Mouse (Mus musculus) gastrocnemius, adult 8-10 months (tissue): ENCODE results near the gene Osbp2. TPM values are rescaled to one million over a fixed set of nuclear protein-coding genes. Genes with fewer than 3 reads are reported as not detected.

Experiments used
- DNase-seq, 2 experiments: peaks; one replicate each; pipeline ENCODE4 v3.0.0; 2022; ENCODE audit warnings: low spot score in 2 of 2
- total RNA-seq, 4 experiments: library from RNA; stranded (reverse); gene quantifications; 2 replicates each; pipeline ENCODE4 v1.2.4; 2022

The Osbp2 gene
- total RNA-seq, 4 experiments from 2014 or later: 0.75 to 1.6 (median 1.0) TPM

DNA sequence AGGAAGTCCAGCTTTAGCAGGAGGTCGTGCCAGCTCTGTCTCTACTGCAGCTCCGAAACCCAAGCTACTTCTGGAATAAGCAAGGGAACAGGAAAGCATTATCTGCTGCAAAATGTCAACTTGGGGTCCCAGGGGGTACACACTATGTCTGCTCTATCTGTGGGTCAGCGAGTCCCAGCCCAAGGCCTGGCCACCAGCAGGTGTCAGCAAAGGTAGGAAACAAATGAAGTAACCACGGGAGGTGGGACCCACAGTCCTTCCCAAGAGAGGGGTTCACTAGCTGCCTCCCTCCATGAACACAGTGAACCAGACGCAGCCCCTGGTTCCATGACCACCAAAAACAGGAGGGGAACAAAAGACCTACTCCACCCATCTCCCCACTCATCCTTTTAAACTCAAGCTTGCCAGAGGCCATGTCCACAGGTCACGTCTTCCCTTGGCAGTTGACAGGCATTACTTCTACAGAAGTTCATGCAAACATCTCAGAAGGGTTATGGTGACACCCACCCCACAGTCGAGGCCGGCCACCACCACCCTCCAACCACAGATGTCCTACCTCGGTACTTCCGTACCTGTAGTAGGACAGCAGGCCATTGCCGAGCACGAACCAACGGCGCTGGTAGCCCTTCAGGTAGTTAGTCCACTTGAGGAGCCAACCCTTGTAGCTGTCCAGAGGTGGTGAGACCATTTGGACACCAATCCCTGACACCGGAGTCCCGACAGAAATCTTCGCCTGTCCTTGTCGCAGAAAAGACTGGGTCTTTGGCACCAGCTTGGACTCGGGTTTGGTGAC lies 846 bp downstream of the Osbp2 start:
- no peak for DNase-seq

- no peak for DNase-seq
These were observed 3.3 kb downstream of the Osbp2 start for GRCm38 (mm10) chr11:3860361-3860760.

DNA sequence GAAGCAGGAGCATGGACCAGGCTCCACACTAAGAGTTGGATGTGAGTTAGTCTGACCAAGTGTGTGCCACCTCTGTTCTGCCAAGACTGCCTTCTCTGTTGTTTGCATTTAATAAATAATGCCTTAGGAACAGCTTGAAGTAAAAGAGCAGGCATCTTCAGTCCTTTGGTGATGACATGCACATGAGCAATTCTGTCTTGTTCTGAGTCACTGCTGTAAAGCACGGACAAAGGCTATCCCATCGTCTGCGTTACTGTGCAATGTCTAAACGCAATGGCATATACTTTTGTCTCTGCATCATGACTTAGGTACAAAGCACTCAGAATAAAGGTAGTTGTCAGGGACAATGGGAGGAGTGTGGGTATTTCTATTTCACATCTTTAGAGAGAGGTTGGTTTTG lies 3.9 kb downstream of the Osbp2 start:
- no peak for DNase-seq

DNA sequence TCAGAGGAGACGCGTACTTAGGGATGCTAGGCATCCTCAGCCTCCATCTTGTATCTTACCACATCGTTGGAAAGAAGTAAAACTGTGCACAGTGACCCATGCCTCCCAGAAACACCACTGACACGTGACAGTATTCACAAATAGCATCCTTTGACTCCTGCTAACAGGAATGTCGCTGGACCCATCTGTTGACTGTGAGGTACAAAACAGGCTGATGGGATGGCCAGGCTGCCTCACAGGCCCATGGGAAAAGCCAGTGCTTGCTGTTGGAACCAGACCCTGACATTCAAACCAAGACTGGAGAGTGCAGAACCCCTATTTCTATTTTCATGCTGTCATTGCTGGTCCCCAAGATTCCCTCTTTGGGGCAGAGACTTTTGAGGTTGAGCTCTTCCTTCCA lies 5.8 kb downstream of the Osbp2 start:
- DNase-seq: no peak

DNA sequence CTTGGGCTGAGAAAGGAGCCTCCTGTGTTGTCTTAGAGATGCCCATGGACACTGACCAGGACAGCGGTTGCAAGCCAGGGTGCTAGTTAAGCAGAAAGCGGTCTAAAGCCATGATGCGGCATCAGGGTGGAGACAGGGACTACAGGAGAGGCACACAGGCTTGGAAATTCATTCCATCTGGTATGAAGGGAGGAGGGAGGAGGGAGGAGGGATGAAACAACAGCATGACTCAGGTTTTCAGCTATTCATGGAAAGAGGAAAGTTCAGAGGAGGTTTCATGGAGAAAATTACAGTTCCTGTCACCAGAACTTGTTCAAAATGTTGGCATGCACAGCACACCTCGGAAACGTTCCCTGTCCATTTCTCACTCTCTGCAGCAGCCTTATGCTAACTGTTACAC lies 7.9 kb downstream of the Osbp2 start:
- no peak for DNase-seq

GRCm38 (mm10) chr11:3854156-3854555 lies 9.5 kb downstream of the Osbp2 start:
- DNase-seq: no peak

DNA sequence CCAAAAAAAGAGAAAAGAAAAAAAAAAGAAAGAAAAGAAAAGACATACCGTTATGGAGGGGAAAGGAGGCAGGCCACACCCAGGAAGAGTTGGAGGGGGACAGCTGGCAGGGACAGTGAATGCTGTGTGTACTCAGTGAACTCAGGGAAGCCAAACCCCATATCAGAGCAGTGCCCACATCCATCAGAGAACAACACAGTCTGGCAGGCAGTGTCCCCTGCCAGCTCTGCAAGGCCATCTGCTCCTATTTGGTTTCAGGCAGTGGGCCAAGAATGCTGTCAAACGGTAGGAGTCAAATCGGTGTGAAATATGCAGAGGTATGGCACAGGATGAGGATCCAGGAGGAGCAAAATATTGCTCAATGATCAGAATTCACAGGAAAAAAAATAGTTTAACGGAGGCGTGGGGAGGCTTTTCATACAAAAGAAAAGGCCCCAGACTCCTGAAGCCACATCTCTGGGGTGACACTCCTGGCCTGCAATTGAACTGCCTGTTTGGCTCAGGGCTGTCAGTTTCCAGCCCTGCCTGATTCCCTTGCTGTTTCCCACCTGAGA lies 10.1 kb downstream of the Osbp2 start:
- DNase-seq: no peak

DNA sequence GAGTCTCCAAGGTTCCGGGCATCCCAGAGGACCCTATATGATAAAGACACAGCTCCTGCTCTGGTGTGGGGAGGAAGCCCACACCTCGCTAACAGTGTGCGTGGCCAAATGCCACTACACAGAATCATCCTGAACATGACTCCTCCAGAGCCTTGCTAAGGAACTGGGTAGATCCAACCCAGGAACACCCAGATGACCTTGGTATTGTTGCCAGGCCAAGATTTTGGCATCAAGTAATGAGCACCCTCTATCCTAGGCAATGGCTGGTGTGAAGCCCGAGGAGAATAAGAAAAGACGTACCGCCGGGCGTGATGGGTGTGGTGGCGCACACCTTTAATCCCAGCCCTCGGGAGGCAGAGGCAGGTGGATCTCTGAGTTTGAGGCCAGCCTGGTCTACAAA lies 10.7 kb downstream of the Osbp2 start:
- DNase-seq: no peak

DNA sequence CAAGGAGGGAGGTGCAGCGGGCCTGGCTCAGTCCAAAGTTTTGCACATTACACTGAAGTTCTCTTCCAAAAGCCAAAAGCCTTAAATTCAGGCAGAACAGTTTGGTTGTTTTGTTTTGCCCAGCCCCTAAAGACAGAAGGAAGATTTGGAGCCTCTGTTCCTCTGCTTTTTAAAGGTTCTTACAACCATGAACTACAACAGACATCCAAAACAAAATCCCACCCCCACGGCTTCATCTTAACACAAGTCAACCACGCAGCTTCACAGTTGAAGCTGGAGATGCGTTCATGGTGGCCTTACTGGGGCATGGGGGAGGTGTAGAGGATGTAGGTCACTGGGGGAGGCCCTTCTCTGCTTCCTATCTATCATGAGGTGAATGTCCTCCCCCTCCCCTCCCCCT lies 11.8 kb downstream of the Osbp2 start:
- DNase-seq: no peak

- DNase-seq: no peak
These were observed 12.9 kb downstream of the Osbp2 start for GRCm38 (mm10) chr11:3850746-3851277.

DNA sequence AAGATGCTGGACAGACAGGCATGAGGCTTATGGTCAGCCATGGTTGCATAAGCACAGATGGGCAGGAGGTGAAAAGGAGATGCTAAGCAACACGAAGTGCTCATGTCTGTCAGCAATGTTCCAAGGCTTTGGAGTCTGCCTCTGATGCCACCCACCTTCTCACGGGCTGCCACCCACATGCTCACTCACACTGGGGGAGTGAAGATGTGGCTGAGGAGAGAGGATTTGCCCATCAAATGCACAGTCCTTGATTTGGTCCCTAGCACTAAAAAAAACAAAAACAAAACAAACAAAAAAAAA lies 13.4 kb downstream of the Osbp2 start:
- no peak for DNase-seq

DNA sequence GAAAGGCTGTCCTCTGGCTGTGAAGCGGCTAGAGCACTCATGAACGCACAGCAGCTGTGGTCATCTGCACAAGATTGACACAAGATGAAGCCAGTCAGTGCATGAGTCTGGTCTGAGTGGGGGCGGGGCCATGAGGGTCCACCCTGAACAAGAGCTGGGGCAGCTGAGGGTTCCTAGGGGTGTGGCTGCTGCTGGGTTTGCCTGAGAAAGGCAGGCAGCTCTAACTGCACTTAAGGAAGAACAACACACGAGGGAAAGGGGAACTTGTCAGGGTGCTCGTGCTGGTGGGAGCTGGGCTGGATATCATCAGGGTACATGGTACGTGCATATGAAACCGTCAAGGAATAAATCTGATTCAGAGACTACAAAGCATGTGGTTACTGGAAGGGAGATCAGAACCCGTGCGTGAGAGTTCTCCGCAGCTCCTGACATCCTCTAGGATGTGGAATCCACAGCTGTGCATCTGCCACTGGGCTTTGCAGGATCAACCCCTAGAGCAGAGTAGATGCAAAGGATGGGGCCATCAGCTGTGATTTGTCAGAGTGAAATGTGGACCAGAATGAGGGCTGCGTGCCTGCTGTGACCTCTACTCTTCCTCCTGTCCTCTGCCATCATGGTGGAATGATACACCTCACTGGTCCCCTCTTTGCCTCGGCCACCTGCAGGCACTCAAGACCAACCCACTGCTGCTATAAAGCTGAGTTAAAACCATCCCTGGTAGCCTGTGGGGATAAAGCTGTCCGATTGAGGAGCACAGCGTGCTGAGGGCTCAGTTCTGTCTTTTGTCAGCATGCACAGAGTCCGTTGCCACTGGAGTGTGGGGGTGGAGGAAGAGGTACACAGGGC lies 14.0 kb downstream of the Osbp2 start:
- DNase-seq: no peak

- no peak for DNase-seq
These were observed 17.4 kb downstream of the Osbp2 start for GRCm38 (mm10) chr11:3846351-3846750.

DNA sequence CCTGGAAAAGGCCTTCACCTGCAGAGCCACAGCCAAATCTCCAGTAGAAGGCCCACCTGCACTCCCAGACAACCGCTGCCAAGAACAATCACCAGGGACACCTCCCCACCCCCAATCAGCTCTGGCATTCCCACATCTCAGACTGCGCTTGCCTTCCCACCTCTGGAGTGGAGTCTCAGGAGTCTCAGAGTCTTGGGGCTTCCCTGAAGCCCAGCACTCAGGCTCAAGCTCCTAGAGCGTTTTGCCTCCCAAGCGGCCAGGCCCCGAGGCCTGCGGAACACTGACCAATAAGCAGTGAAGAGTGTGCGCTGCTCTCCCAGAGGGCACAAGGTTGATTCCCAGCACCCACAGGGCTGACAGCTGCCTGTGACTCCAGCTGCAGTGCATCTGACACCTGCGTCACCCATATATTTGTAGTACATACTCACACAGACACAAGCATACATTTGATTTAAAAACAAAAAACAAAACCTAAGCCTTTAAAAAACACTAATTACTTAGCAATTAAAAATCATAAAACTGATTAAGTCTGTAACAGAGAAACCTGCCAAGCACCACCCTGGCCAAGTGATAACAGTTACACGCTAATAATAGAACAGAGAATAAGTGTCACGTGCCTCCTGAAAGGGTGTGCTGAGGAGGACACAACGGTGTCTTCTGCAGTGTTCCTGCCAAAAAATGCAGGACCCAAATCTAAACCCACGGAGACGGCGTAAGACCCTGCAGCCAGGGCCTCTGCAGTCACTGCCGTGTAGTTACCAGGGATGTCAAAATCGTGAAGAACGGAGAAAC lies 19.6 kb downstream of the Osbp2 start:
- DNase-seq: no peak

GRCm38 (mm10) chr11:3835271-3835670 lies 28.4 kb downstream of the Osbp2 start:
- no peak for DNase-seq

- no peak for DNase-seq
These were observed 29.1 kb downstream of the Osbp2 start for GRCm38 (mm10) chr11:3834421-3835098.

DNA sequence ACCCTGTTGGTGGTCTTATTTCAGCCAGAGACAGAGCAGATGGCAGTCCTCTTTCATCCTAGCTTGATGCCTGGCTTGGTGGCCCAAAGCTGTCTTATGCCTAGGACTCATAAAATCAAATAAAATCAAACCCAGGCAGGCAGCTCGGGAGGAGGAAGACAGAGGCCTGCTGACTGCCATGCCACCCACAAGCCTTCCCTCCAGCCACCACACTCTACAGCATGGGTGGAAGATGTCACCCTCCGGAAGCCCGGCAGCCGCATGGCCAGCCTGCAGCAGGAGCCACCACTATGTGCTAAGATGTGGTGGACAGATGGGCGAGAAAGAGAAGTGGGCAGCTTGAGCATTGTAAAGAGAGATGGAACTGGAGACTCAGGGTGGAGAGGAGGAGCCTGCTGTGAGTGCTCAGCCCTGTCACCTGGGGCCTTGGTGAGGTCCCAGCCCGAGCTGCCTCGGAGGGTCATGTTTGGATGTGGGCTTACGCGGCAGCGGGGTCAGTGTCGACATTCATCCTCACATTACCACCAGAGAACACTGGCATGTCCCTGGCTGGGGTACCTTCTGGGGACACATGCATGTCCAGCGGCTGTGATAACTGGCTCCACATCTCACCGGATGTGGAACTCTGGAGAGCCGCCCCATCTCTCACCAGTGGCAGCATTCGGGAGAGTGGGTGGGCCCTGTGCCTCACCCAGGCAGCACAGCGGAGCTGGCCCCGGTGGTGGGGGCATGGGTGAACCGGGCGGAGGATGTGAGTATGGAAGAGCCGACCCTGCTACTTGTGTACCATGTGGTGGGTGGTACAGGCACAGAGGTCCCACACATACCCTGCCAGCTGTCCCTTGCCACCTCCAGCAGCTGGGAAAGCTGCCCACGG lies 29.9 kb downstream of the Osbp2 start:
- no peak for DNase-seq

DNA sequence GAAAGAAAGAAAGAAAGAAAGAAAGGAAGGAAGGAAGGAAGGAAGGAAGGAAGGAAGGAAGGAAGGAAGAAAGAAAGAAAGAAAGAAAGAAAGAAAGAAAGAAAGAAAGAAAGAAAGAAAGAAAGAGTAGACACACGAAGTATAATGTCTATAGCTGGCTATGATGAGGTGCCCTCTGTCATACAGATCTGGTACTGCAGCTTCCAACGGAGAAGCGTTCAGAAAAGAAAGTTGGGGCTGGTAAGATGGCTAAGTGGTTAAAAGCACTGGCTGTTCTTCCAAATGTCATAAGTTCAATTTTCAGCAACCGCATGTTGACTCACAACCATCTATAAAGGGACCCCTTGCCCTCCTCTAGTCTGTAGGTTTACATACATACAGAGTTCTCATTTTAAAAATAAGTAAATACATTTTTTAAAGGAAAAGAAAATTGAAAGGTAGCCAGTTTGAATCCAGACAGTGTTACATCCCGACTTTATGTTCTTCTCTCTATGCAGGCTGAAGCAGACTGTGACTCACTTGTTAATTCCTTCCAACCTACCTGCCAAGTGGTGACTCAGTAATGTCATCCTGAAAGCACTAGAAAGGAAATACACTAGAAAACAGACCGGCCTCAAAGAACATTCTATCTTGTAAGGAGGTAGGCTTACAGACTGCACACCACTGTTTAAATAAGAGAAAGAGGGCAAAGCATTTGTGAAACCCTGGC lies 31.4 kb downstream of the Osbp2 start:
- DNase-seq: no peak

- no peak for DNase-seq
These were observed 34.0 kb downstream of the Osbp2 start for GRCm38 (mm10) chr11:3829736-3830135.
